Mouse (Mus musculus) myocyte (in vitro differentiated cells): ENCODE data around the gene Islr2. TPM values are rescaled to one million over a fixed set of nuclear protein-coding genes. Genes with fewer than 3 reads are reported as not detected.

Experiments
- H3K27me3 ChIP-seq: one replicate; pipeline ENCODE4 v1.6.1; 2011; ENCODE audit not compliant: control insufficient read depth, insufficient read depth, insufficient read length
- H3K36me3 ChIP-seq: one replicate; pipeline ENCODE4 v1.6.1; 2011; ENCODE audit not compliant: control insufficient read depth, insufficient read depth
- H3K4me2 ChIP-seq: one replicate; pipeline ENCODE4 v1.6.1; 2011; ENCODE audit warnings: low read depth, control low read depth
- H3K4me3 ChIP-seq: one replicate; pipeline ENCODE4 v1.5.1; 2011; ENCODE audit warnings: mild to moderate bottlenecking, control low read depth, moderate library complexity
- H3K79me2 ChIP-seq: one replicate; pipeline ENCODE4 v1.6.1; 2011; ENCODE audit not compliant: control insufficient read depth, insufficient read depth
- H3ac ChIP-seq: one replicate; pipeline ENCODE4 v1.6.1; 2011; ENCODE audit not compliant: control insufficient read depth, insufficient read length
- CEBPB ChIP-seq: IDR thresholded peaks from 2 replicates; pipeline ENCODE4 v1.6.1; 2011; ENCODE audit warnings: mild to moderate bottlenecking, moderate library complexity; ENCODE audit not compliant: poor library complexity, insufficient read depth, severe bottlenecking
- E2F4 ChIP-seq: IDR thresholded peaks from one replicate; pipeline ENCODE4 v1.6.1; 2011; ENCODE audit warnings: mild to moderate bottlenecking, control low read depth, moderate library complexity; ENCODE audit not compliant: insufficient read depth
- MAX ChIP-seq: IDR thresholded peaks from one replicate; pipeline ENCODE4 v1.6.1; 2011; ENCODE audit warnings: low read depth, mild to moderate bottlenecking, control low read depth
- MYOD1 ChIP-seq, 3 experiments: IDR thresholded peaks; one replicate each; pipeline ENCODE4 v1.6.1; 2011; ENCODE audit warnings: control low read depth in 2 of 3, low read depth in 2 of 3, mild to moderate bottlenecking in 2 of 3, moderate library complexity in 1 of 3; ENCODE audit not compliant: insufficient read length in 2 of 3, control insufficient read depth in 1 of 3
- MYOG ChIP-seq, 3 experiments: IDR thresholded peaks; one replicate each; pipeline ENCODE4 v1.6.1; 2011; ENCODE audit warnings: control low read depth in 2 of 3, low read depth in 2 of 3, mild to moderate bottlenecking in 2 of 3; ENCODE audit not compliant: insufficient read length in 2 of 3, control insufficient read depth in 1 of 3, insufficient read depth in 1 of 3
- POLR2A ChIP-seq: IDR thresholded peaks from one replicate; pipeline ENCODE4 v1.6.1; 2011; ENCODE audit warnings: low read depth, mild to moderate bottlenecking, control low read depth, moderate library complexity; ENCODE audit not compliant: insufficient read length
- POLR2AphosphoS2 ChIP-seq: IDR thresholded peaks from one replicate; pipeline ENCODE4 v1.6.1; 2011; ENCODE audit warnings: low read depth, control low read depth; ENCODE audit not compliant: insufficient read length
- REST ChIP-seq: IDR thresholded peaks from one replicate; pipeline ENCODE4 v1.6.1; 2011; ENCODE audit warnings: mild to moderate bottlenecking, control low read depth, moderate library complexity; ENCODE audit not compliant: insufficient read depth, insufficient read length
- SRF ChIP-seq: IDR thresholded peaks from one replicate; pipeline ENCODE4 v1.6.1; 2011; ENCODE audit warnings: low read depth; ENCODE audit not compliant: control insufficient read depth, insufficient read length
- TCF12 ChIP-seq: IDR thresholded peaks from one replicate; pipeline ENCODE4 v1.6.1; 2011; ENCODE audit warnings: mild to moderate bottlenecking, control low read depth; ENCODE audit not compliant: poor library complexity, insufficient read depth, severe bottlenecking
- TCF3 ChIP-seq: IDR thresholded peaks from one replicate; pipeline ENCODE4 v1.6.1; 2011; ENCODE audit warnings: low read depth, control low read depth; ENCODE audit not compliant: insufficient read length
- USF1 ChIP-seq: IDR thresholded peaks from one replicate; pipeline ENCODE4 v1.6.1; 2011; ENCODE audit warnings: low read depth, mild to moderate bottlenecking, control low read depth, moderate library complexity
- polyA plus RNA-seq: library from polyadenylated mRNA; unstranded; fragments of >200 nt; fragmentation: generic; extraction: Trizol; gene quantifications from one replicate; pipeline ENCODE4 v1.2.1, GENCODE M21; 2012; ENCODE audit warnings: missing spikeins

The Islr2 gene
- polyA plus RNA-seq, 1 experiment: 0.32 TPM

DNA sequence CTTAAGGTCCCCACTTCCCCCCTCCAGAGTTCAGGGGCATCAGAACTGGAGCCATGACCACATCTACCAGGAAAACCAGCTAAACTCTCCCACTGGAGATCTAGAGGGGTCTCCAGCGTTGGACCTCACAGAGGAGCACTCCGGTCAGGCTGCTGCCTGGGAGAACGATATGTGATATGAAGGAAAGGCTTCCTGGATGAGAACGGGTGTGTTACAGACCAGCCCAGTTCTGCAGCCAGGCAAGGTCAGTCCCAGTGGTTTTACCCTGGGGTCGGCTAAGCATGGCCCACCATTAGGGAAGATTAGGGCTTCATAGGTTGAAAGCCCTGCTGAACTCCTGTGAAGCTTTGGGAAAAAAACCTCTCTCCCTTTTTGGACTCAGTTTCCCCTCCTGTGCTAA is 9.3 kb upstream of the Islr2 start:
- Histone ChIP-seq H3K36me3 (no peaks in the 10 kb centered on the region), H3ac (no peak overlapping the region), H3K79me2 (no peaks in the 10 kb centered on the region), H3K4me3 (no peak overlapping the region), H3K4me2 (peak overlapping the region; percentile 12), H3K27me3 (no peaks in the 10 kb centered on the region)
- TF ChIP-seq MYOG (IDR thresholded peaks at IDR 0.05; ENCODE audit: control insufficient read depth in 1 of 3, insufficient read depth in 1 of 3, insufficient read length in 2 of 3, low read depth in 2 of 3) (no peak), CEBPB (no peak), POLR2AphosphoS2 (no peak), USF1 (no peak), MAX (no peak), TCF12 (no peak), POLR2A (no peak), TCF3 (no peak), REST (no peak)

DNA sequence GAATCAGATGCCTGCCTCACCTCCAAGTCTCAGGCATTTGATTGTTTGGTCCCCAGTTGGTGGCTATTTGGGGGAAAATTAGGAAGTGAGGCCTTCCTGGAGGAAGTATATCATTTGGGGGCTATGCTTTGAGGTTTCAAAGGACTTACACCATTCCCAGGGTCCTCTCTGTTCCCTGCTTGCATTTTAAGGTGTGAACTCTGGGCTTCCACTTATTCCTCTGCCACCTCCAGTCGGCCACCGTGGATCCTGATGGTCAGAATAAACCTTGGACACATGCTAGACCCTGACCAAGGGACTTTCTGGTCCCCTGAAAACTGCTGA is 6.1 kb upstream of the Islr2 start:
- TF ChIP-seq TCF3 (no peak), MYOD1 (IDR thresholded peaks at IDR 0.05; ENCODE audit: control insufficient read depth in 1 of 3, insufficient read length in 2 of 3, low read depth in 2 of 3) (no peak), MYOG (IDR thresholded peaks at IDR 0.05; ENCODE audit: control insufficient read depth in 1 of 3, insufficient read depth in 1 of 3, insufficient read length in 2 of 3, low read depth in 2 of 3) (no peak), REST (no peak), MAX (no peak), SRF (no peak), USF1 (no peak), E2F4 (no peak), POLR2AphosphoS2 (no peak), TCF12 (no peak)
- Histone ChIP-seq H3ac (no peak overlapping the region), H3K4me2 (no peak overlapping the region), H3K27me3 (no peaks in the 10 kb centered on the region), H3K4me3 (no peak overlapping the region), H3K79me2 (no peaks in the 10 kb centered on the region), H3K36me3 (no peaks in the 10 kb centered on the region)

DNA sequence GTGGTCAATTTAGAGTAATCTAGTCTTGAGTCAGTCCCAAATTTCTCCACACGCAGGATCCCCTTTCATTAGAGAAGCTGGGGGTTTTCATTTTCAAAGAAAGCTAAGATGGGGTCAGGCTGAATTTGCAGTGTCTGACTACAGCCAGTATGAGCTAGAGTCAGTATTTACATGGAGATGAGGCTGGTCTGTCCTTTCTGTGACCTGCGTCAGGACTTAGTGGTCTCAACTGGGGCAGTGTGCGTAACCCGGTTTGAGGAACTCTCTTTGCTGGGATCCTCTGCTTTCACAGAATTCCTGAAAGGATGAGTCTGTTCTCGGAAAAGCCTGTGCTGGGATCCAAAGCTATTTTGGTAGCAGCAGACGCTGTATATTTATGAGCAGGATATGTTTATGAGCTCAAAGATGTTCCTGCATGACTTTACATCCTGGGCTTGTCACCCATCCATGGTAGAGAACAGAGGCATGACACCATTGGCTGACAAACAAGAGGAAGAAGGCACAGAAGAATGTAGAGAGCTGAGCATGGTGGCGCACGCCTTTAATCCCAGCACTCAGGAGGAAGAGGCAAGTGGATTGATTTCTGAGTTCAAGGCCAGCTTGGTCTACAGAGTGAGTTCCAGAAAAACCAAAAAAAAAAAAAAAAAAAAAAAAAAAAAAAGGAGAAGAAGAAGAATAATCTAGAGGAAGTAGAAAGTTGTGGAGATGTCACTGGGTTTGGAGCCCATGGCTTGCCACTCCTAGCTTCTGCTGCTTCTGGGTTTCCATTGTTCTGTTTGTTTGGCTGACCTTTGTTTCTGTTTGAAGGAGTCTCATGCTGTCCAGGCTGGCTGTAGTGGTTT is 5.6 kb upstream of the Islr2 start:
- TF ChIP-seq REST: no peak
- no peak for TF ChIP-seq SRF
- TF ChIP-seq USF1: no peak
- no peak for TF ChIP-seq E2F4
- TF ChIP-seq CEBPB: no peak
- no peak for TF ChIP-seq MYOG (IDR thresholded peaks at IDR 0.05; ENCODE audit: control insufficient read depth in 1 of 3, insufficient read depth in 1 of 3, insufficient read length in 2 of 3, low read depth in 2 of 3)
- no peak for TF ChIP-seq TCF12
- no peak for TF ChIP-seq TCF3
- TF ChIP-seq MAX: no peak
- no peak for TF ChIP-seq POLR2A
- TF ChIP-seq MYOD1 (IDR thresholded peaks at IDR 0.05; ENCODE audit: control insufficient read depth in 1 of 3, insufficient read length in 2 of 3, low read depth in 2 of 3): no peak
- TF ChIP-seq POLR2AphosphoS2: no peak
- Histone ChIP-seq H3K4me2 (no peak overlapping the region), H3K27me3 (no peaks in the 10 kb centered on the region)

DNA sequence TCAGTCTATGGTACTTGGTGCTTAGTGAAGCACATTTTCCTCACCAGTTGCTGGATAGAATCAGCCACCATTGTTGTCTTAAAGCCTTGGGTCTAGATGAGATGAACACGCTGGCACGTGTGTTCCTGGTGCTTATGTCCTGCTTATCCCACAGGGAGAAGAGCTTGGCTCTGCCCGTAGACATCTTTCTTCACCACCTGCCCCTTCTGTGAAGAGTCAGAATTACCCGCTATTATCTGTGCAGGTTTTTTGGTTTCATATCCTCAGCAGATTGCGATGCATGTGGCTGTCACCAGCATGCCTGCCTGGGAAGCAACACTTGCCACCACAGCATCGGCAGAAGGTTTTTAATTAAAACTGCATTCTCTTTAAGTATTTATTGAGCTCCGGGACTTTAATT is 1.9 kb upstream of the Islr2 start:
- no peak for TF ChIP-seq MAX
- TF ChIP-seq USF1: no peak
- TF ChIP-seq SRF: no peak
- no peak for TF ChIP-seq CEBPB
- TF ChIP-seq MYOG (IDR thresholded peaks at IDR 0.05; ENCODE audit: control insufficient read depth in 1 of 3, insufficient read depth in 1 of 3, insufficient read length in 2 of 3, low read depth in 2 of 3): no peak
- TF ChIP-seq MYOD1 (IDR thresholded peaks at IDR 0.05; ENCODE audit: control insufficient read depth in 1 of 3, insufficient read length in 2 of 3, low read depth in 2 of 3): no peak
- TF ChIP-seq POLR2A: no peak
- TF ChIP-seq TCF3: no peak
- no peak for TF ChIP-seq E2F4
- TF ChIP-seq REST: no peak
- TF ChIP-seq TCF12: no peak
- no peak for TF ChIP-seq POLR2AphosphoS2
- Histone ChIP-seq H3K4me3 (no peak overlapping the region), H3K27me3 (no peaks in the 10 kb centered on the region), H3K79me2 (no peaks in the 10 kb centered on the region), H3K36me3 (no peaks in the 10 kb centered on the region), H3K4me2 (no peak overlapping the region), H3ac (no peak overlapping the region)

More for the DNA sequence above, 5.6 kb upstream of the Islr2 start:
- Histone ChIP-seq H3K36me3 (no peaks in the 10 kb centered on the region), H3K79me2 (no peaks in the 10 kb centered on the region), H3ac (no peak overlapping the region), H3K4me3 (no peak overlapping the region)
